Mouse (Mus musculus): ENCODE data around the gene Cyp3a11. TPM values are rescaled to one million over a fixed set of nuclear protein-coding genes. Genes with fewer than 3 reads are reported as not detected.
"Not testable (repeated sequence)": the region's sequence is repeated elsewhere in the genome, so short reads cannot be mapped to it uniquely, and the experiment has no call there.

The Cyp3a11 gene
- 0.65 and 2.3 TPM in 2 replicates for polyA plus RNA-seq (2015; fragmentation: Nextera tagmentation; extraction: Ambion mirVana)

- no peak for TF ChIP-seq EP300 (optimal IDR thresholded peaks at IDR 0.05)
- TF ChIP-seq CTCF (IDR thresholded peaks at IDR 0.05; ENCODE audit: low read depth), result no peak
- Histone ChIP-seq H3K27ac (replicated peaks) (no peak within 1 kb of the TSS), H3K9me3 (ENCODE audit: control insufficient read depth, low read length) (0 out of 2 replicates have a peak, but pooled peaks cover 2% of the 10 kb centered on the region), H3K27me3 (ENCODE audit: control insufficient read depth, insufficient read depth, low read length) (no peaks in the 10 kb centered on the region), H3K9ac (ENCODE audit: low read length) (no peak within 1 kb of the TSS), H3K4me1 (replicated peaks; ENCODE audit: control insufficient read depth, insufficient read depth) (no peaks in the 10 kb centered on the region), H3K4me2 (replicated peaks; ENCODE audit: low read depth) (no peak within 1 kb of the TSS), H3K36me3 (ENCODE audit: control insufficient read depth, insufficient read depth, low read length) (no peaks in the 10 kb centered on the region), H3K4me3 (ENCODE audit: low read depth, low read length) (no peak within 1 kb of the TSS)
- 74% methylated on average over 3 of the region's 3 CpGs for WGBS
- ATAC-seq (ENCODE audit: low FRiP score, low TSS enrichment) (no peak), DNase-seq (ENCODE audit: low spot score) (no peak)
Observed at GRCm38 (mm10) chr5:145879688-145880087, at the start of gene Cyp3a11. TSS of gene Cyp3a11 (minus strand) at chr5:145879964.

DNA sequence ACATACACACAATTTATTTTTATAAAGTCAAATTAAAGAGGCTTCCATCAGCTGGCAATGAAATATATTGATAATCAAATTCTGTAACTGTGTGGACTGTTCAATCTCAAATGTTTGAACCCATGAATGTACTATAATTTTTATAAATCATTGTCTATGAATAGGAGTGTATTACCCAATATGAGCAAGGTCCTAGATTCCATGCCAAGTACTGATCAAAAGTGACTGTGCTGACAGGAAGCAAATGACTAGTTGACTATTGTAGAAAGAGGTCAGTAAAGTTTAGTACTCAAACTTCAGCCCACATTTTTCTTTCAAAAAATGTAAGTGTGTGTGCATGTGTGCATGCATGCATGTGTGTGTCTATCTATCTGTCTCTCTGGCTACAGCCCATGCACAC is 33.1 kb upstream of the Cyp3a11 start:
- TF ChIP-seq CTCF (IDR thresholded peaks at IDR 0.05; ENCODE audit: low read depth), result no peak
- Histone ChIP-seq H3K9ac (ENCODE audit: low read length) (no peak overlapping the region), H3K4me2 (replicated peaks; ENCODE audit: low read depth) (no peak overlapping the region)

GRCm38 (mm10) chr5:145911781-145912180 is 32.0 kb upstream of the Cyp3a11 start:
- no peaks in the 10 kb centered on the region for H3K36me3 ChIP-seq (ENCODE audit: control insufficient read depth, insufficient read depth, low read length)
- TF ChIP-seq CTCF (IDR thresholded peaks at IDR 0.05; ENCODE audit: low read depth) (no peak), EP300 (optimal IDR thresholded peaks at IDR 0.05) (no peak)
- H3K27me3 ChIP-seq (ENCODE audit: control insufficient read depth, insufficient read depth, low read length), result no peaks in the 10 kb centered on the region
- H3K9ac ChIP-seq (ENCODE audit: low read length), result no peak overlapping the region
- no peak overlapping the region for H3K4me2 ChIP-seq (replicated peaks; ENCODE audit: low read depth)
- no peak overlapping the region for H3K27ac ChIP-seq (replicated peaks)
- no peak for DNase-seq (ENCODE audit: low spot score)
- ATAC-seq (ENCODE audit: low FRiP score, low TSS enrichment), result no peak
- H3K9me3 ChIP-seq (ENCODE audit: control insufficient read depth, low read length), result 0 out of 2 replicates have a peak, but pooled peaks cover 2% of the 10 kb centered on the region
- no peak overlapping the region for H3K4me3 ChIP-seq (ENCODE audit: low read depth, low read length)
- no peaks in the 10 kb centered on the region for H3K4me1 ChIP-seq (replicated peaks; ENCODE audit: control insufficient read depth, insufficient read depth)

More for the DNA sequence above, 33.1 kb upstream of the Cyp3a11 start:
- Histone ChIP-seq H3K27me3 (ENCODE audit: control insufficient read depth, insufficient read depth, low read length) (no peaks in the 10 kb centered on the region), H3K9me3 (ENCODE audit: control insufficient read depth, low read length) (0 out of 2 replicates have a peak, but pooled peaks cover 2% of the 10 kb centered on the region), H3K4me1 (replicated peaks; ENCODE audit: control insufficient read depth, insufficient read depth) (no peaks in the 10 kb centered on the region), H3K36me3 (ENCODE audit: control insufficient read depth, insufficient read depth, low read length) (no peaks in the 10 kb centered on the region), H3K4me3 (ENCODE audit: low read depth, low read length) (no peak overlapping the region), H3K27ac (replicated peaks) (no peak overlapping the region)
- DNase-seq (ENCODE audit: low spot score) (no peak), ATAC-seq (ENCODE audit: low FRiP score, low TSS enrichment) (no peak)

DNA sequence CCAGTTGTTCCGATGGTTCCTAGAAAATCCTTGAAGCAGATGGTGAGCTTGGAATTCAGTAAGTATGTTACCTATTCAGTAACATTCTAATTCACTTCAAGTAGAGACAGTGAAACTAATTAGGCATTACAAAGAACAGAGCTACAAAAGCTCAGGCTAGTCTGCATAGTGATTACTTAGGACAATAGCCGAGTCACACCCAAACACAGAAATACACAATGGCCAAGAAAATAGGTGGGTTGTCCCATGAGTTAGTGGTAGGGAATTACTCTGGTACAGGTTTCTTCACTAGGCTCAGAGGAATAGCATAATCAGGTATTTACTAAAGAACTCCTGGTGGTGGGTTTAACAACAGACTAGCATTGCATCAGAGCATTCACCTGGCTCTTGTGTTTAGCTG is 27.2 kb upstream of the Cyp3a11 start:
- not testable (repeated sequence) for H3K36me3 ChIP-seq (ENCODE audit: control insufficient read depth, insufficient read depth, low read length); H3K4me1 ChIP-seq (replicated peaks; ENCODE audit: control insufficient read depth, insufficient read depth); ATAC-seq (ENCODE audit: low FRiP score, low TSS enrichment); DNase-seq (ENCODE audit: low spot score); H3K27ac ChIP-seq (replicated peaks); H3K9ac ChIP-seq (ENCODE audit: low read length); H3K4me2 ChIP-seq (replicated peaks; ENCODE audit: low read depth); H3K27me3 ChIP-seq (ENCODE audit: control insufficient read depth, insufficient read depth, low read length); H3K9me3 ChIP-seq (ENCODE audit: control insufficient read depth, low read length); H3K4me3 ChIP-seq (ENCODE audit: low read depth, low read length)
- 88% methylated on average over 2 of the region's 2 CpGs for WGBS

GRCm38 (mm10) chr5:145904535-145904934 is 24.8 kb upstream of the Cyp3a11 start:
- ATAC-seq (ENCODE audit: low FRiP score, low TSS enrichment), result no peak
- no peak overlapping the region for H3K4me3 ChIP-seq (ENCODE audit: low read depth, low read length)
- H3K4me2 ChIP-seq (replicated peaks; ENCODE audit: low read depth), result no peak overlapping the region
- H3K27me3 ChIP-seq (ENCODE audit: control insufficient read depth, insufficient read depth, low read length), result no peaks in the 10 kb centered on the region
- no peak for DNase-seq (ENCODE audit: low spot score)
- WGBS, result 74% methylated on average over 1 of the region's 1 CpGs
- no peaks in the 10 kb centered on the region for H3K9me3 ChIP-seq (ENCODE audit: control insufficient read depth, low read length)
- no peak overlapping the region for H3K9ac ChIP-seq (ENCODE audit: low read length)
- no peaks in the 10 kb centered on the region for H3K4me1 ChIP-seq (replicated peaks; ENCODE audit: control insufficient read depth, insufficient read depth)
- no peak overlapping the region for H3K27ac ChIP-seq (replicated peaks)
- TF ChIP-seq CTCF (IDR thresholded peaks at IDR 0.05; ENCODE audit: low read depth) (no peak), EP300 (optimal IDR thresholded peaks at IDR 0.05) (no peak)
- no peaks in the 10 kb centered on the region for H3K36me3 ChIP-seq (ENCODE audit: control insufficient read depth, insufficient read depth, low read length)

GRCm38 (mm10) chr5:145903349-145903748 is 23.6 kb upstream of the Cyp3a11 start:
- no peak overlapping the region for H3K4me2 ChIP-seq (replicated peaks; ENCODE audit: low read depth)
- no peak overlapping the region for H3K27ac ChIP-seq (replicated peaks)
- ATAC-seq (ENCODE audit: low FRiP score, low TSS enrichment) (no peak), DNase-seq (ENCODE audit: low spot score) (no peak)
- H3K9ac ChIP-seq (ENCODE audit: low read length), result no peak overlapping the region
- no peaks in the 10 kb centered on the region for H3K27me3 ChIP-seq (ENCODE audit: control insufficient read depth, insufficient read depth, low read length)
- H3K9me3 ChIP-seq (ENCODE audit: control insufficient read depth, low read length), result no peaks in the 10 kb centered on the region
- H3K36me3 ChIP-seq (ENCODE audit: control insufficient read depth, insufficient read depth, low read length), result no peaks in the 10 kb centered on the region
- TF ChIP-seq EP300 (optimal IDR thresholded peaks at IDR 0.05) (no peak), CTCF (IDR thresholded peaks at IDR 0.05; ENCODE audit: low read depth) (no peak)
- no peaks in the 10 kb centered on the region for H3K4me1 ChIP-seq (replicated peaks; ENCODE audit: control insufficient read depth, insufficient read depth)
- 80% methylated on average over 1 of the region's 1 CpGs for WGBS
- H3K4me3 ChIP-seq (ENCODE audit: low read depth, low read length), result no peak overlapping the region

All from stomach, postnatal 0 days (tissue).